Mouse (Mus musculus) lung, embryonic 14.5 days (tissue): ENCODE results near the gene Nhlh2. TPM values are rescaled to one million over a fixed set of nuclear protein-coding genes. Genes with fewer than 3 reads are reported as not detected.

ENCODE experiments used
- ATAC-seq: fragments of 200-750 bp; cut with Nextera tagmentation; 2 replicates; pipeline ENCODE4 v1.8.0; 2017; ENCODE audit warnings: mild to moderate bottlenecking, moderate TSS enrichment, moderate library complexity; ENCODE audit not compliant: insufficient read depth
- DNase-seq: peaks from one replicate; pipeline ENCODE4 v3.0.0-alpha.2; 2015
- H3K27ac ChIP-seq: fragments of 300-500 bp; sonication (generic); 2 replicates; pipeline ENCODE4 v1.5.1; 2014; ENCODE audit warnings: low read depth, mild to moderate bottlenecking, moderate library complexity
- H3K27me3 ChIP-seq: fragments of 300-500 bp; sonication (generic); 2 replicates; pipeline ENCODE4 v1.6.1; 2014; ENCODE audit warnings: low read length, control low read depth; ENCODE audit not compliant: insufficient read depth
- H3K36me3 ChIP-seq: fragments of 300-500 bp; sonication (generic); 2 replicates; pipeline ENCODE4 v1.6.1; 2014; ENCODE audit warnings: control low read depth; ENCODE audit not compliant: insufficient read depth
- H3K4me1 ChIP-seq: fragments of 300-500 bp; sonication (generic); 2 replicates; pipeline ENCODE4 v1.6.1; 2014; ENCODE audit warnings: antibody characterized with exemption, control low read depth; ENCODE audit not compliant: insufficient read depth
- H3K4me2 ChIP-seq: fragments of 300-500 bp; sonication (generic); 2 replicates; pipeline ENCODE4 v1.6.1; 2014; ENCODE audit warnings: mild to moderate bottlenecking
- H3K4me3 ChIP-seq: fragments of 300-500 bp; sonication (generic); 2 replicates; pipeline ENCODE4 v1.5.1; 2014; ENCODE audit warnings: low read depth, low read length
- H3K9ac ChIP-seq: fragments of 300-500 bp; sonication (generic); 2 replicates; pipeline ENCODE4 v1.6.1; 2014
- H3K9me3 ChIP-seq: fragments of 300-500 bp; sonication (generic); 2 replicates; pipeline ENCODE4 v1.6.1; 2016; ENCODE audit warnings: low read depth, low read length, control low read depth
- CTCF ChIP-seq: IDR thresholded peaks from 2 replicates; pipeline ENCODE4 v1.5.1; 2016; ENCODE audit warnings: antibody characterized with exemption, low read depth
- WGBS: fragments of 180-500 bp; shearing (Covaris S2); extraction: QIAGEN DNeasy Blood & Tissue Kit; methylation state at CpG from one replicate; pipeline ENCODE4 v1.1.7; 2014; 5-methylcytosine and 5-hydroxymethylcytosine counted together
- polyA plus RNA-seq: library from polyadenylated mRNA; unstranded; fragments of >200 nt; fragmentation: Nextera tagmentation; extraction: Ambion mirVana; gene quantifications from 2 replicates; pipeline ENCODE4 v1.2.1, GENCODE M21; 2014

Nhlh2 gene
- polyA plus RNA-seq, 1 experiment from 2014 or later: not detected

- TF ChIP-seq CTCF: no peak
- 9% methylated on average over 23 of the region's 23 CpGs for WGBS
- H3K9me3 ChIP-seq: no peaks in the 10 kb centered on the region
- no peak overlapping the region for H3K9ac ChIP-seq
- H3K27ac ChIP-seq: no peak overlapping the region
- H3K36me3 ChIP-seq: no peaks in the 10 kb centered on the region
- DNase-seq (no peak), ATAC-seq (peak; percentile 44; the same call in 1 of the 2 replicates)
- peak overlapping the region; percentile 36 for H3K4me3 ChIP-seq
- H3K27me3 ChIP-seq: peaks cover 86% of the 10 kb centered on the region
- peak overlapping the region; percentile 61 for H3K4me2 ChIP-seq
- peaks cover 6% of the 10 kb centered on the region; the same call in 1 of the 2 replicates for H3K4me1 ChIP-seq
These were observed 2.3 kb downstream of the Nhlh2 start for GRCm38 (mm10) chr3:102012076-102012610.

GRCm38 (mm10) chr3:102012611-102013211, 2.8 kb downstream of the Nhlh2 start:
- peak; percentile 54 for DNase-seq
- no peaks in the 10 kb centered on the region for H3K9me3 ChIP-seq
- peak overlapping the region; percentile 29; the same call in 1 of the 2 replicates for H3K9ac ChIP-seq
- WGBS: 1% methylated on average over 53 of the region's 53 CpGs
- TF ChIP-seq CTCF: no peak
- H3K36me3 ChIP-seq: no peaks in the 10 kb centered on the region
- ATAC-seq: peak; percentile 54; the same call in 1 of the 2 replicates
- peaks cover 88% of the 10 kb centered on the region for H3K27me3 ChIP-seq
- H3K4me3 ChIP-seq: peak overlapping the region; percentile 36
- H3K4me1 ChIP-seq: peaks cover 6% of the 10 kb centered on the region; the same call in 1 of the 2 replicates
- H3K4me2 ChIP-seq: peak overlapping the region; percentile 61
- H3K27ac ChIP-seq: no peak overlapping the region

- no peak overlapping the region for H3K9ac ChIP-seq
- ATAC-seq (no peak), DNase-seq (no peak)
- peaks cover 32% of the 10 kb centered on the region for H3K27me3 ChIP-seq
- no peaks in the 10 kb centered on the region for H3K9me3 ChIP-seq
- H3K4me2 ChIP-seq: no peak overlapping the region
- 0 out of 2 replicates have a peak, but pooled peaks cover 5% of the 10 kb centered on the region for H3K4me1 ChIP-seq
- 45% methylated on average over 1 of the region's 1 CpGs for WGBS
- TF ChIP-seq CTCF: no peak
- no peaks in the 10 kb centered on the region for H3K36me3 ChIP-seq
- H3K4me3 ChIP-seq: no peak overlapping the region
- H3K27ac ChIP-seq: no peak overlapping the region
These were observed 10.7 kb downstream of the Nhlh2 start for GRCm38 (mm10) chr3:102020604-102021003.

GRCm38 (mm10) chr3:102022721-102023120, 12.8 kb downstream of the Nhlh2 start:
- Histone ChIP-seq H3K36me3 (no peaks in the 10 kb centered on the region), H3K9ac (no peak overlapping the region), H3K4me2 (no peak overlapping the region; the same call in 1 of the 2 replicates), H3K27me3 (peaks cover 18% of the 10 kb centered on the region; the same call in 1 of the 2 replicates), H3K4me1 (0 out of 2 replicates have a peak, but pooled peaks cover 5% of the 10 kb centered on the region), H3K9me3 (no peaks in the 10 kb centered on the region), H3K27ac (no peak overlapping the region), H3K4me3 (no peak overlapping the region)
- no peak for TF ChIP-seq CTCF
- DNase-seq (no peak), ATAC-seq (no peak)
- 10% methylated on average over 2 of the region's 2 CpGs for WGBS

- DNase-seq: peak; percentile 23
- no peak for TF ChIP-seq CTCF
- under 1% methylated on average over 29 of the region's 31 CpGs for WGBS
- Histone ChIP-seq H3K27me3 (peaks cover 15% of the 10 kb centered on the region; the same call in 1 of the 2 replicates), H3K4me2 (peak overlapping the region; percentile 66), H3K27ac (no peak overlapping the region), H3K36me3 (no peaks in the 10 kb centered on the region), H3K4me1 (0 out of 2 replicates have a peak, but pooled peaks cover 5% of the 10 kb centered on the region), H3K9me3 (no peaks in the 10 kb centered on the region), H3K9ac (no peak overlapping the region; the same call in 1 of the 2 replicates), H3K4me3 (peak overlapping the region; percentile 30)
- peak; percentile 36; the same call in 1 of the 2 replicates for ATAC-seq
These were observed 13.5 kb downstream of the Nhlh2 start for GRCm38 (mm10) chr3:102023337-102023736.

- no peak overlapping the region for H3K27ac ChIP-seq
- H3K4me2 ChIP-seq: peak overlapping the region; percentile 66
- no peaks in the 10 kb centered on the region for H3K36me3 ChIP-seq
- H3K9me3 ChIP-seq: no peaks in the 10 kb centered on the region
- H3K9ac ChIP-seq: no peak overlapping the region
- H3K4me1 ChIP-seq: 0 out of 2 replicates have a peak, but pooled peaks cover 5% of the 10 kb centered on the region
- H3K4me3 ChIP-seq: peak overlapping the region; percentile 30
- DNase-seq (no peak), ATAC-seq (peak; percentile 39; the same call in 1 of the 2 replicates)
- peaks cover 11% of the 10 kb centered on the region; the same call in 1 of the 2 replicates for H3K27me3 ChIP-seq
- no peak for TF ChIP-seq CTCF
- WGBS: 11% methylated on average over 5 of the region's 5 CpGs
These were observed 14.0 kb downstream of the Nhlh2 start for GRCm38 (mm10) chr3:102023829-102024228.

GRCm38 (mm10) chr3:102024981-102025451, 15.1 kb downstream of the Nhlh2 start:
- no peak for TF ChIP-seq CTCF
- no peaks in the 10 kb centered on the region for H3K9me3 ChIP-seq
- H3K4me3 ChIP-seq: no peak overlapping the region
- H3K27me3 ChIP-seq: peaks cover 11% of the 10 kb centered on the region; the same call in 1 of the 2 replicates
- peak; percentile 23; the same call in 1 of the 2 replicates for ATAC-seq
- no peak overlapping the region for H3K4me2 ChIP-seq
- DNase-seq: peak; percentile 18
- H3K4me1 ChIP-seq: 0 out of 2 replicates have a peak, but pooled peaks cover 5% of the 10 kb centered on the region
- no peak overlapping the region for H3K9ac ChIP-seq
- 31% methylated on average over 9 of the region's 9 CpGs for WGBS
- no peak overlapping the region for H3K27ac ChIP-seq
- no peaks in the 10 kb centered on the region for H3K36me3 ChIP-seq
